In the genomic region with DNA sequence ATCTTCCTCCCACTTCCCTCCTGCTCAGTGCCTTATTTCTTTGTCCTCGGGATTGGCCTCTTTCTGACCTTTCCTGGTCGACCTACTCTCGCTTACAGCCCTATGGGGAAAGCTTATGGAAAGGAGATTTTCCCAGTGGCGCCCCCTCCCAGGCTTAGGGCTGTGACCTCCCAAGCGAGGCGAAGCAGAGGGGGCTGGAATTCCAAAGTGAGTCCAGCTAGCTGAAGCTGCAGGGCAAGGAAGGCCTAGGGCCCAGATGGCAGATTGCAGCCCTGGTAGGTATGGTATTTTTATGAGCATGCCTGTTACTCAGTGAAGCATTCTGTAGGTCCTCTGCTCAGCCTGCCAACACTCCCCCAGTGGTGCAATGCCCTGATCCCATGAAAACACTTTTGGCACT, we compare ENCODE assay signal across 10 mouse cellular contexts. TPM values are rescaled to one million over a fixed set of nuclear protein-coding genes. Genes with fewer than 3 reads are reported as not detected.
DNase-seq lines count a peak whose midpoint lies in the region; ATAC-seq and TF ChIP-seq lines count a peak whose summit lies in the region.
"Had no signal": no experiment of that assay in that cellular context is flagged by ENCODE, and none has a peak within 500 bp of the region (broad histone marks: within the 10 kb centered on the region; RNA-seq: fewer than 3 reads in every experiment).

No protein-coding gene starts in this region.

- H3K27me3 ChIP-seq in ES-Bruce4 (ENCODE audit: control insufficient read depth, insufficient read depth, low read length, poor library complexity, severe bottlenecking), result no peaks in the 10 kb centered on the region
- peaks cover 44% of the 10 kb centered on the region for H3K27me3 ChIP-seq in embryonic facial prominence, embryonic 10.5 days (replicated peaks; ENCODE audit: low read depth, poor library complexity, severe bottlenecking)
- no peaks in the 10 kb centered on the region for H3K27me3 ChIP-seq in hindbrain, embryonic 16.5 days (replicated peaks; ENCODE audit: control insufficient read depth, insufficient read depth, low read length)
- peaks cover 34% of the 10 kb centered on the region for H3K27me3 ChIP-seq in midbrain, embryonic 10.5 days (ENCODE audit: low read depth, poor library complexity, severe bottlenecking)

- no peak for TF ChIP-seq POLR2A in ES-Bruce4 (IDR thresholded peaks at IDR 0.05; ENCODE audit: insufficient read depth, low read length)

- TF ChIP-seq CTCF in ES-Bruce4 (IDR thresholded peaks at IDR 0.05; ENCODE audit: low read depth, low read length), result no peak

- ATAC-seq in hindbrain, embryonic 16.5 days, result peak; percentile 31

- H3K4me2 ChIP-seq in hindbrain, embryonic 16.5 days (ENCODE audit: low read length), result peak overlapping the region; percentile 60

- TF ChIP-seq EP300 in ES-Bruce4 (IDR thresholded peaks at IDR 0.05; ENCODE audit: insufficient read depth, low read depth, low read length), result no peak

- no peak overlapping the region for H3K27ac ChIP-seq in ES-Bruce4 (ENCODE audit: insufficient read depth, low read length)
- no peak overlapping the region for H3K27ac ChIP-seq in embryonic facial prominence, embryonic 10.5 days (replicated peaks)
- peak overlapping the region; percentile 77 for H3K27ac ChIP-seq in hindbrain, embryonic 16.5 days (ENCODE audit: low read depth, low read length)
- peak overlapping the region; percentile 63; the same call in 1 of the 2 replicates for H3K27ac ChIP-seq in midbrain, embryonic 10.5 days (replicated peaks)
- H3K27ac ChIP-seq: liver, embryonic 15.5 days had no signal

- peak; percentile 15 for DNase-seq in embryonic facial prominence, embryonic 10.5 days (ENCODE audit: low spot score)
- peak; percentile 34 for DNase-seq in midbrain, embryonic 10.5 days (ENCODE audit: low spot score)
- DNase-seq in spleen, adult 12 weeks (ENCODE audit: low spot score), result no peak
- DNase-seq in urinary bladder, postnatal 14 days (ENCODE audit: low spot score), result no peak
- no peak for DNase-seq in frontal cortex, postnatal 25 days (ENCODE audit: low spot score in 2 of 2)
- DNase-seq in heart, adult 8-10 months (ENCODE audit: low spot score), result no peak

- no peak overlapping the region for H3K9ac ChIP-seq in ES-Bruce4 (ENCODE audit: low read depth, poor library complexity, severe bottlenecking)
- H3K9ac ChIP-seq in hindbrain, embryonic 16.5 days (ENCODE audit: low read depth, low read length), result peak overlapping the region; percentile 80; the same call in 1 of the 2 replicates
- H3K9ac ChIP-seq: liver, embryonic 15.5 days had no signal

- H3K9me3 ChIP-seq in ES-Bruce4 (replicated peaks; ENCODE audit: control insufficient read depth, insufficient read depth, low read length, poor library complexity, severe bottlenecking), result no peaks in the 10 kb centered on the region
- H3K9me3 ChIP-seq in embryonic facial prominence, embryonic 10.5 days, result no peaks in the 10 kb centered on the region
- H3K9me3 ChIP-seq in hindbrain, embryonic 16.5 days (ENCODE audit: control insufficient read depth, low read length), result no peaks in the 10 kb centered on the region
- no peaks in the 10 kb centered on the region for H3K9me3 ChIP-seq in midbrain, embryonic 10.5 days (replicated peaks)
- H3K9me3 ChIP-seq: liver, embryonic 15.5 days had no signal

- H3K4me3 ChIP-seq in ES-Bruce4 (ENCODE audit: low read depth, low read length), result peak overlapping the region; percentile 97; the same call in 1 of the 2 replicates
- H3K4me3 ChIP-seq in embryonic facial prominence, embryonic 10.5 days, result no peak overlapping the region
- H3K4me3 ChIP-seq in hindbrain, embryonic 16.5 days (ENCODE audit: low read length), result peak overlapping the region; percentile 55
- H3K4me3 ChIP-seq in midbrain, embryonic 10.5 days, result peak overlapping the region; percentile 56
- H3K4me3 ChIP-seq: liver, embryonic 15.5 days had no signal

- no peaks in the 10 kb centered on the region for H3K36me3 ChIP-seq in ES-Bruce4 (ENCODE audit: control insufficient read depth, insufficient read depth, low read length, poor library complexity, severe bottlenecking)
- H3K36me3 ChIP-seq in embryonic facial prominence, embryonic 10.5 days (replicated peaks), result no peaks in the 10 kb centered on the region
- H3K36me3 ChIP-seq in hindbrain, embryonic 16.5 days (ENCODE audit: control insufficient read depth, insufficient read depth, low read length), result no peaks in the 10 kb centered on the region
- no peaks in the 10 kb centered on the region for H3K36me3 ChIP-seq in midbrain, embryonic 10.5 days
- H3K36me3 ChIP-seq: liver, embryonic 15.5 days had no signal

- 14% methylated on average over 6 of the region's 6 CpGs for WGBS in embryonic facial prominence, embryonic 10.5 days
- 14% methylated on average over 6 of the region's 6 CpGs for WGBS in hindbrain, embryonic 16.5 days
- whole genome bisulfite sequencing in midbrain, embryonic 10.5 days, result 16% methylated on average over 6 of the region's 6 CpGs

- no peaks in the 10 kb centered on the region for H3K4me1 ChIP-seq in ES-Bruce4 (ENCODE audit: control insufficient read depth, insufficient read depth, low read length)
- peaks cover 14% of the 10 kb centered on the region; the same call in 1 of the 2 replicates for H3K4me1 ChIP-seq in embryonic facial prominence, embryonic 10.5 days
- peaks cover 6% of the 10 kb centered on the region; the same call in 1 of the 2 replicates for H3K4me1 ChIP-seq in hindbrain, embryonic 16.5 days (ENCODE audit: control insufficient read depth, insufficient read depth, low read depth, low read length)
- peaks cover 17% of the 10 kb centered on the region for H3K4me1 ChIP-seq in midbrain, embryonic 10.5 days

RNA-seq across cellular contexts. Expression of a gene that starts 10.4 kb away (rescaled TPM):
- not detected in 2 replicates for polyA plus RNA-seq in ES-Bruce4 (2011; ENCODE audit: insufficient read depth, insufficient read length, low read depth, missing spikeins)
- 0.05 and 0.07 TPM in 2 replicates for polyA plus RNA-seq in embryonic facial prominence, embryonic 10.5 days (2016; fragmentation: Nextera tagmentation; extraction: Ambion mirVana)
- polyA plus RNA-seq in hindbrain, embryonic 16.5 days (2015; fragmentation: Nextera tagmentation; extraction: Ambion mirVana), result 0.11 and 0.20 TPM in 2 replicates
- 0.14 TPM in 1 of 2 replicates, not detected in the other for polyA plus RNA-seq in midbrain, embryonic 10.5 days (2016; fragmentation: Nextera tagmentation; extraction: Ambion mirVana)
- not detected for total RNA-seq in heart, adult 8-10 months (2022)
- polyA plus RNA-seq: embryonic facial prominence, embryonic 14.5 days had no signal

RNA-seq across cellular contexts. Expression of a gene that starts 14.4 kb away (rescaled TPM):
- 3.4 and 4.5 TPM in 2 replicates for polyA plus RNA-seq in ES-Bruce4 (2011; ENCODE audit: insufficient read depth, insufficient read length, low read depth, missing spikeins)
- polyA plus RNA-seq in embryonic facial prominence, embryonic 10.5 days (2016; fragmentation: Nextera tagmentation; extraction: Ambion mirVana), result 8.0 and 8.2 TPM in 2 replicates
- polyA plus RNA-seq in hindbrain, embryonic 16.5 days (2015; fragmentation: Nextera tagmentation; extraction: Ambion mirVana), result 109 and 139 TPM in 2 replicates
- 7.4 and 14.4 TPM in 2 replicates for polyA plus RNA-seq in midbrain, embryonic 10.5 days (2016; fragmentation: Nextera tagmentation; extraction: Ambion mirVana)
- total RNA-seq in heart, adult 8-10 months (2022), result 1 to 10 TPM; 3.3 to 5.3 (median 4.2) TPM

RNA-seq across cellular contexts. Expression of a gene that starts 40.2 kb away (rescaled TPM):
- polyA plus RNA-seq in ES-Bruce4 (2011; ENCODE audit: insufficient read depth, insufficient read length, low read depth, missing spikeins), result 3.5 and 4.7 TPM in 2 replicates
- 2.1 and 2.6 TPM in 2 replicates for polyA plus RNA-seq in embryonic facial prominence, embryonic 10.5 days (2016; fragmentation: Nextera tagmentation; extraction: Ambion mirVana)
- polyA plus RNA-seq in hindbrain, embryonic 16.5 days (2015; fragmentation: Nextera tagmentation; extraction: Ambion mirVana), result 2.7 TPM in 2 replicates
- 1.9 and 2.7 TPM in 2 replicates for polyA plus RNA-seq in midbrain, embryonic 10.5 days (2016; fragmentation: Nextera tagmentation; extraction: Ambion mirVana)
- total RNA-seq in heart, adult 8-10 months (2022), result 1 to 10 TPM in 2 of 4 experiments, under 1 TPM in 2; 0.47 to 2.9 (median 1.3) TPM

RNA-seq across cellular contexts. Expression of a gene that starts 40.3 kb away (rescaled TPM):
- 77.1 and 87.9 TPM in 2 replicates for polyA plus RNA-seq in ES-Bruce4 (2011; ENCODE audit: insufficient read depth, insufficient read length, low read depth, missing spikeins)
- 169 and 181 TPM in 2 replicates for polyA plus RNA-seq in embryonic facial prominence, embryonic 10.5 days (2016; fragmentation: Nextera tagmentation; extraction: Ambion mirVana)
- polyA plus RNA-seq in hindbrain, embryonic 16.5 days (2015; fragmentation: Nextera tagmentation; extraction: Ambion mirVana), result 89.5 and 92.9 TPM in 2 replicates
- 144 and 159 TPM in 2 replicates for polyA plus RNA-seq in midbrain, embryonic 10.5 days (2016; fragmentation: Nextera tagmentation; extraction: Ambion mirVana)
- 10 to 100 TPM; 46.4 to 59.7 (median 56.5) TPM for total RNA-seq in heart, adult 8-10 months (2022)

RNA-seq across cellular contexts. Expression of a gene that starts 49.2 kb away (rescaled TPM):
- polyA plus RNA-seq in ES-Bruce4 (2011; ENCODE audit: insufficient read depth, insufficient read length, low read depth, missing spikeins), result 79.7 and 84.6 TPM in 2 replicates
- polyA plus RNA-seq in embryonic facial prominence, embryonic 10.5 days (2016; fragmentation: Nextera tagmentation; extraction: Ambion mirVana), result 22.4 and 23.3 TPM in 2 replicates
- polyA plus RNA-seq in hindbrain, embryonic 16.5 days (2015; fragmentation: Nextera tagmentation; extraction: Ambion mirVana), result 15.2 and 16.8 TPM in 2 replicates
- polyA plus RNA-seq in midbrain, embryonic 10.5 days (2016; fragmentation: Nextera tagmentation; extraction: Ambion mirVana), result 16.8 and 23.3 TPM in 2 replicates
- 1 to 10 TPM; 4.9 to 7.5 (median 6.1) TPM for total RNA-seq in heart, adult 8-10 months (2022)

Comparison
In these comparisons a context has a peak if more than half of its experiments do, and no peak if none do; other contexts are left out.
1. H3K27ac ChIP-seq: peak in hindbrain, embryonic 16.5 days (single experiment) and midbrain, embryonic 10.5 days (single experiment); none in ES-Bruce4 (single experiment) and embryonic facial prominence, embryonic 10.5 days (single experiment).
2. DNase-seq: peak in embryonic facial prominence, embryonic 10.5 days (single experiment) and midbrain, embryonic 10.5 days (single experiment); none in spleen, adult 12 weeks (single experiment), urinary bladder, postnatal 14 days (single experiment), frontal cortex, postnatal 25 days (0 of 2) and heart, adult 8-10 months (single experiment).